Mouse (Mus musculus) retina, postnatal 7 days (tissue): ENCODE results near the gene Mb.

Experiments used
- DNase-seq: peaks from one replicate; pipeline ENCODE4 v3.0.0-alpha.2; 2012; ENCODE audit warnings: low read depth, low spot score

Mb gene

GRCm38 (mm10) chr15:77027117-77027516 lies 23.4 kb downstream of the Mb start:
- DNase-seq, result no peak

DNA sequence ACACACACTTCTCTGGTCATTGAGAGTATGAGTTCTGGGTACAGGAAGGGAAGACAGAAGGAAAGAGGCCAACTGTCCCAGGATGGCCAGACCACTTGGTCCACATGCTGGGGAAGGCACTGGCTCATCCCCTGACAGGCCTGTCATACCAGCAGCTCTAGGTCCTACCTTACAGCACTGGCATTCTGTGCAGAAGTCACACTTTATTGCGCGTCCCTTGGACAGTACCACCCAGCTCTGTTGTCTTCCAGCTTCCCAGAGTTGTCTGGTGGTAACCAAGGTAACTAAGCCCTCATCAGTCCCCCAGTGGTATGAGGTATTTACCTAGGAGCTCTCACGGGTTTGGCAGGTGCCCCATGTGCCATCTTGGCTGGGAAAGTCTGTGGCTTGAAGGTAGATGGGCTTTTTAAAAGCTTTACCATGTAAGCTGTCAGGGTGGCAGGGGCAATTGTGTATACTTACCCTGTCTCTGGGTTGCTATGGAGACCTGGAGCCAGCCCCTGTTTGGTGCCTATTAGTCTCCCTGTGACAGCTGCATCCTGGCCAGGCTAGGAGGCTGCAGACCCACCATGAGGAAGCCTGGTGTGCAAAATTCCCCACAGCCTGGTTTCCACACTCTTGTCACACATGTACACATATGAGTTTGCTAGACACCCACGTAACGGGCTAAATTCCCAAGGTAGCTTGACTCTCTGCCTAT lies 24.4 kb downstream of the Mb start:
- no peak for DNase-seq

- DNase-seq, result no peak
These were observed 28.0 kb downstream of the Mb start for GRCm38 (mm10) chr15:77022401-77022957.

DNA sequence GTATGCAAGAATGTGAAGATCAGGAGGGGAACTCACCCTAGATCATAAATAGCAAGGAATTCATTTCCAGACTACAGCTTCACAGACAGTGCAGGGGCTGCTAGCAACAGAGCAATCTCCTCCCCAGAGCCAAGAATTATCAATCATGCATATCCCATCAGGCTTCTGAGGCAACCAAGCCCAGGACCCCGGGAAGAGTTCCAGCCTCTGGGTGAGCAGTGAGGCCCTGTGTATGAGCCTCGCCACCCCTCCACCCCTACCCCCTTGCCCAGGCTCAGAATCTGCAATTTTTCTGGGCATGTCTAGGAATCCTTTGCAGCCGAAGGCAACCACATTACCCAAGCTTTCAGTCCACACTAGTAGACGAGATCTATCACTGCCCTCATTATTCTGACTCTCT lies 28.6 kb downstream of the Mb start:
- no peak for DNase-seq

DNA sequence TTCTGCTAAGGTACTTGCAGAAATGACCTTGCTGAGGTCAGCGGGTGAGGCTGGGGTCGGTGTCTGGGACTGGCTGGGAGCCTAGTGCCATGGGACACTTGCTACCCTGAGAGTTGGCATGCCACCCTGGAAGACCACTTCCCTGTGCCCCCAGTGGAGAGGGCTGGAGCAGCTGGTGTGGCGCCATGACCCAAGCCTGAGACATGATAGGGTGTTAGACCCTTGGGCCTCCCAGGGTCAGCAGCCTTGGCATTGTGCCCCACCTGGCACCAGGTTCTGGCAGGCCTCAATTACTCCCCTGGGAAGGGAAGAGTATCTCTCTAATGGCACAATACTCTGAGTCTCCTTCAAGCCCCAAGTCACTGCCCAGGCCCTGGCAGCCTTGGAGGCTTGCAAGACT lies 29.4 kb downstream of the Mb start:
- DNase-seq, result no peak

DNA sequence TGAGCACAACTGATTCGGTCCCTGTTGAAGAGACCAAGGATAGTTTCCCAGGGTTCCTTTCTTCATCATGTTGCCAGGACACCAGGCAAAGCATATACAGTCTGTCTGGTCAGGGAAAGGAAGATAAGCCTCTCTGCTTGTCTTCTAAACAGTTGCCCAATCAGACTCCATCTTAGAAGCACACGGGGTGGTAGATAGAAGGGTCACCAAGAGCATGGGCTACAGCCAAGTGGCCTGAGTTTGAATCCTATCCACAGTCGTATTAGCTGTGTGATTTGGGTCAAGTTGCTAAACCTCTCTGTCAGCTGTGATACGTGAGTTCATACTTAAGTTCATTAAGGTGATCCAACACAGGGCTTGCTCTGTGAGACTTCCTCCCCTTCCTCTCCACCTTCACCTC lies 30.3 kb downstream of the Mb start:
- DNase-seq, result no peak

DNA sequence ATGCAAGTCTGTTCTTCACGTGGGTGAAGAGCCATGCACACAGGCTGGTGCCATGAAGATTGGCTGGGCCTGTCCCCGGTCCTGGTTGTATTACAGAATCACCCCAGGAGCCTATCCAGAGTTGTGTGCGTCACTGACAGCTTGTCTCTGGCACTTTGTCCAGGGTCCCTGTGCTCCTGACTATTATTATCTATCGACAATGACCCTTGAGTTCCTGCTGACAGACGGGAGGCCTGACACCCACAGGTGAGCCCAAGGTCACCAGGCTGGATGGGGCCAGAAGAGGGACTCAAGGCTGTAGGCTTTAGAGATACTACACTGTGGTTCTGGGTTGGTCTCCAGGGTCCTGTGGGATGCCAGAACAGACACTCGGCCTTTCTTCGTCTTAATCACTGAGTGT lies 30.9 kb downstream of the Mb start:
- no peak for DNase-seq

GRCm38 (mm10) chr15:77018740-77019340 lies 31.6 kb downstream of the Mb start:
- DNase-seq, result no peak

- DNase-seq, result no peak
These were observed 32.6 kb downstream of the Mb start for GRCm38 (mm10) chr15:77017897-77018296.

- no peak for DNase-seq
These were observed 34.0 kb downstream of the Mb start for GRCm38 (mm10) chr15:77016509-77016908.

- no peak for DNase-seq
These were observed 35.5 kb downstream of the Mb start for GRCm38 (mm10) chr15:77014985-77015384.

GRCm38 (mm10) chr15:77014431-77014830 lies 36.0 kb downstream of the Mb start:
- no peak for DNase-seq

GRCm38 (mm10) chr15:77013753-77014241 lies 36.7 kb downstream of the Mb start:
- DNase-seq, result no peak

DNA sequence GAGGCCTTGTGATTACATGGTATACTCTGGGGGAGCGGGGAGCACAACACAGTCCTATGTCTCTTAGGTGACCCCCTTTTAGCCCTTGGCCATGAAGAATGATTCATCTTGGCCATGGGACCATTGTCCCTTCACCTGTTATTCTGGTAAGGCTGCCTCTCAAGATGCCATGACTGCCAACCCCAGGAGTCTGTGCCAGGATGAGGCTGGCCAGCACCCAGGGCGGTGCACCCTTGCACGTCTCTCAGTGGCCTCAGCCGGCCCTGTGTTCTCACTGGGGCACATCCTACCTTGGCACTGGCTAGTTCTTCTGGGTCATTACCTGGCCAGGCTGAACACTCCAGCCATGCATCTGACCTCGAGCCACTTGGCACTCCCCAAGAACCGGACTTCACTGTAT lies 41.6 kb downstream of the Mb start:
- no peak for DNase-seq

- peak; percentile 50 for DNase-seq
These were observed 46.6 kb downstream of the Mb start for GRCm38 (mm10) chr15:77003868-77004215.

GRCm38 (mm10) chr15:77003173-77003867 lies 47.1 kb downstream of the Mb start:
- no peak for DNase-seq

- DNase-seq, result no peak
These were observed 51.4 kb downstream of the Mb start for GRCm38 (mm10) chr15:76998878-76999588.

GRCm38 (mm10) chr15:76998048-76998447 lies 52.4 kb downstream of the Mb start:
- no peak for DNase-seq

GRCm38 (mm10) chr15:76994413-76994812 lies 56.1 kb downstream of the Mb start:
- DNase-seq, result no peak

DNA sequence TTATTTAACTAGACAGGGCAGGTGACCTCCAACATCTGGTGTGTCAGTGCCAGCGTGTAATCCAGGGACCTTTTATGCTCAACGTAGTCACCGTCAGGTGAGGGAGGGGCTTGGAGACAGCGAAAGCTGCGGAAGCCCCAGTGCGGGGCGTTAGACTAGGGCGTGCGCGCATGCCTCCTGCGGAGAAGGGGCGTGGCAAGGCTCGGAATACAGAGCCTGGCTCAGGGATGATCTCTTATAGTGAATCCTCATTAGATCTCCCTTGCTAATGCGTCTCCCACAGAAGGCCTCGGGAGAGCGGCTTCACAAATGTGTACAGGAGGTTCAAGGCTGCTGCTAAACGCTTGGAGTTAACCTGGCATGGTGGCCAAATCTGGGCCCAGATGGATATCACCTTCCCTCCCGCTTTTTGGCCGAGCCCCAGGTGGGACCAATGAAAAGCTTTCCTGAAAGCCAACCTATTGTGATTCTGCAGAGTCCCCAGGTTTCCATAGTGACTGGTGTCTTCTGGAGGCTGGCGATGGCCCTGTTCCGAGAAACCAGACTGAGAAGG lies 62.9 kb downstream of the Mb start:
- peak; percentile 49 for DNase-seq

DNA sequence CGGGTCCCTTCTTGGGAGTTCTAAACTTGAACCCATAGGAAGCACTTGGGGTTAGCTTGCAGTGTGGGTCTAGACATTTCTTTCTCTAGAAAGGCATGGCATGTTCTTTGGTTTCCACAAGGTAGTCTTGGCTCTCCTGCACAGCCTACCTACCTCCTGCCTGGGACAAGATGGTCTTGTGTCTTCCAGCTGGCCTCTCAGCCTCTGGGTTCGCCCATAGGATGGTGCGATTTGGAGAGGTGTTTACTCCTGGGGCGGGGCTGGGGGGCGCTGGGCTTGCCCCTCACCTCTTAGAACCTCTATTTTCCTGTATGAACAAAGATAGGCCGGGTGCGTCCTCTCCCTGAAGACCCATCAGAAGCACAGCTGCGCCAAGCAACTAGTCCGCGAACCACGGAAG lies 63.3 kb downstream of the Mb start:
- DNase-seq, result no peak

DNA sequence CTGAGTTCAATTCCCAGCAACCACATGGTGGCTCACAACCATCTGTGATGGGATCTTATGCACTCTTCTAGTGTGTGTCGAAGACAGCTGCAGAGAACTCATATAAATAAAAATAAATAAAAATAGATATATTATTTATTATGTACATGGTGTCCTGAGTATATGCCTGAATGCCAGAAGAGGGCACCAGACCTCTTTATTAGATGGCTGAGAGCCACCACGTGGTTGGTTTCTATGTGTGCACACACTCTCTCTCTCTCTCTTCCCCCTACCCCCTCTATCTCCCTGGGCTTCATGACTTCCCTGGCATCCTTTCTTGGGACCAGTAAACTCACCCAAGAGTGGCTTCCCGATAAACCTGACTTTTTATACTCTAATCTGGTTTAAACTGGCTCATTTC lies 67.7 kb downstream of the Mb start:
- DNase-seq, result no peak
